Mouse (Mus musculus): ENCODE data around the gene Kmt2d.
"Not testable (repeated sequence)": the region's sequence is repeated elsewhere in the genome, so short reads cannot be mapped to it uniquely, and the experiment has no call there.

Gene Kmt2d

DNA sequence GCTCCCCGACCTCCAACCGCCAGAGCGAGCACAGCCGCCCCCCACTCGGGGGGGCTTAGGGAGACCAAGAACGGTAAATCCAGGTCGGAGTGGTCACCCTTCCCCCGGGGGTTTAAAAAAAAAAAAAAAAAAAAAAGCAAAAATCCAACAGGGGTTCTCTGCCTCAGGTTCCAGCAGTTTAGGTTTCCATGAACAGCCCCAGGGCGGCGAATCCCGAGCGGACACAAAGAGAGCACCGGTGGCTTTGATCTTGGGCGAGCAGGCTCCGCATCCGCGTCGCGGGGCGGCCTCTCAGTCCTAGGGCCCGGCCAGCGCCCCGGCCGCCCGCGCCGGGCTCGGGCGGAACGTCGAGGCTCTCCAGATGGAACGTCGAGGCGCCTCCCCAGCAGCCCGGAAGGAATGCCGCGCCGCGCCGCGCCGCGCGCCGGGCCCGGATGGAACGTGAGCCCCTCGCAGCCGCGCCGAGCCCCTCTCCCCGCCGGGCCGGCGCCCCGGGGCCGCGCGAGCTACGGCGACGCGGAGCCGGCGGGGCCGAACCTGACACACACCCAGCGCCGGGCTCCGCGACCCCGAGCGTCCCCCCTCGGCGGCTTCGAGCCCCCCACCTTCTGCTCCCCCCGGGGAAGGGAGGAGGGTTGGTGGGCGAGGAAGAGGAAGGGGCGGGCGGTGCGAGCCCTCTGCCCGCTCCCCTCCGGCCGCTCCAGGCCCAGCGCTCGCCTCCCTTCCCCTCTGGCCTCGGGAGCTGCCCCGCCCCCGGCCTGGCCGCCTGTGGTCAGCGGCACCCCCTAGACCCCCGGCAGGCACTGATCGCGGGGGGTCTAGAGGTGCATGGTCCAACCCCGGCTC is at the start of gene Kmt2d:
TSS of gene Kmt2d (minus strand) at position 135 of the 846 bp plus-strand sequence.
- DNase-seq (ENCODE audit: low read depth, low spot score): peak; percentile 41

GRCm38 (mm10) chr15:98918499-98918895 is 47.5 kb upstream of the Kmt2d start:
- not testable (repeated sequence) for DNase-seq (ENCODE audit: low read depth, low spot score)

DNA sequence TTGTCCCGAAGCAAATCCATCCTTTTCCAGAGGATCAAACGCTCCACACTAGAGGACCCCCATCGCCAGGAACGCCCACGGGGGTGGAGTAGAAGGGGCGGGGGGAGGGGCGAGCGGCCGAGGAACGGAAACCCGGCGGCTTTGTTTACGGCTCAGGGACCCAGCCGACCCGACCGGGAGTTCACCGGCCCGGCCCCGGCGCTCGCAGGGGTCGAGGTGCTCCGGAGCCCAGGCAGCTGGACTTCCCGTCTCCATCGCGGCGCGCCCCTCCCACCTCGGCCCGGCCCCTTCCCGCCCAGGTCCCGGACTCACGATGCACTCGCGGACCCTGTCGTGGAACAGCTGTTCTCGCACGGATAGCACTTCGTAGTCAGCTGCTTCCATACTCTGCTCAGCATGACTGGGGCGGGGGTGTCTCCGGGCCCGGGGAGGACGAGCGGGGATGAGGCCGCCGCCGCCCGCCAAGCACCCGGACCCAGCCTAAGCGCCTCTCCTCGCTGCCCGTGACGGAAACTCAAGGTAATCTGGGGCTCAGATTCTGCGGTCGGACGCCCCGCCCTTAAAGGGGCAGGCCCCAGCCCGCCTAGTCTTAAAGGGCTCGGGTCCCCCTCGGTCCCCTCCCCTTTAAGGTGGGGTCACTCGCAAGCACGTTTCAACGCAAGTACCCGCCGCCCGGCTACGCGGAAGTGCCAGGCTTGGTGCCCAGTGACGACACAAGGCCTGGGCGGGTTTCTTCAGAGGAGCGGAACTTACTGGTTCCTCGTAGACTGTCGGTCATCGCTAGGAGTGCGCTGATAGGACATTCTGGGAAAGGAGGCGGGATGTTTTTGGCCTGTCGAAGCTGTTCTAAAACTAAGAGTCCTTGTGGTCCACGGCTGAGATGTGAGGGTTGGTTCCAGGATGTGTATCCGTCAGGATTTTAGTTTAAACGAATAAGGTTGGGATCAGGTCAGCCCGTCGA is 46.8 kb upstream of the Kmt2d start, which contains the start of gene Lmbr1l:
TSS of gene Lmbr1l (minus strand) at position 694 of the 961 bp plus-strand sequence.
- peak; percentile 100 for DNase-seq (ENCODE audit: low read depth, low spot score)

DNA sequence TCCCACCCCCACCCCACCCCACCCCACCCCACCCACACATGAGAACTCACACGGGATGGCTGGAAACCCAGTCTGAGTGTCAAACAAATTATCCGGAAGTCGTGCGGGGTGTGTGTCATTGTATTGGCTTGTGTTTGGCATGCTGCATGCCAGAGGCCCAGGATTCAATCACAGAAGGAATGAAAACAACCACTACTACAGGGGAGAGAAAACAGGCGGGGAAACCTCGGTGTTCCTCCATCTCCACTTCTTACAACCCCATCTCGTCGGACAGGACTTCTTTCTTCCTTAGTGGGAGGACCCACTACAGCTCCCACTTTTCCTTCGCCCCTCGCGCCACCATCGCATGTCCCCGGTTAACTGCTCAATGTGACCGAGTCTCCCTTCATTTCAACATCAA is 46.1 kb upstream of the Kmt2d start:
- no peak for DNase-seq (ENCODE audit: low read depth, low spot score)

DNA sequence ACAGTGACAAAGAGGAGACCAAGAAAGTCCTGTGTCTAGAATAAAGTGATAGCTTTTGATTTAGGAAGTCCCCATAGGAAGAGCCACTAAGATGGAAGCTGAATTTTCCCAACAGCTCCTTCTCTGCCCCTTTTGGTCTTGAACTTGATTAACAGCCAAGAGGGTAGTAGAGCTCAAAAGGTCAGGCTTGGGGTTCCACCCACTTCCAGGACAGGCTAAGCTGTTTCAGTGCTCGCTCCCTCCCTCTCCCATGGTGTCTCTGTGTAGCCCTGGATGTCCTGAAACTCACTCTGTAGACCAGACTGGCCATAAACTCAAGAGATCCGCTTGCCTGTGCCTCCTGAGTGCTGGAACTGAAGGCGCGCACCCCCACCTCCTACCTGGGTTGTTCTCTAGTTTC is 45.0 kb upstream of the Kmt2d start:
- DNase-seq (ENCODE audit: low read depth, low spot score): no peak

DNA sequence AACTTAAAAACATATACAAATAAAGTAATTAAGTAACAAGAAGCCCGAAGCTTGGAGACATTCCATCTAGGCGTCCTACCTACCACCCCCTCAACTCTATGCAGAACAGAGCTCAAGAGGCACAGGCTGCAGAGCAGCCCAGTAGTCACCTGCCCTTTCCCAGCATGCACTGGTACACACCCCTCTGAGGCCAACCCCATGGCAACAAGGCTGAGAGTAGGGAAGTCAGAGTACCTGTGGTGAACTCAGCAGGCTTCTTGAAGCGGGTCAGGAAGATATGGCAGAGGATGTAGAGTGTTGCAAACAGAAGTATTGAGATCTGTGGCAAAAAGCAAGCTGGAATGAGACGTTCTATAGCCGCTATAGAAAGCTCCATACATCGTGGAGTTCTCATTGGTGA is 43.9 kb upstream of the Kmt2d start:
- no peak for DNase-seq (ENCODE audit: low read depth, low spot score)

DNA sequence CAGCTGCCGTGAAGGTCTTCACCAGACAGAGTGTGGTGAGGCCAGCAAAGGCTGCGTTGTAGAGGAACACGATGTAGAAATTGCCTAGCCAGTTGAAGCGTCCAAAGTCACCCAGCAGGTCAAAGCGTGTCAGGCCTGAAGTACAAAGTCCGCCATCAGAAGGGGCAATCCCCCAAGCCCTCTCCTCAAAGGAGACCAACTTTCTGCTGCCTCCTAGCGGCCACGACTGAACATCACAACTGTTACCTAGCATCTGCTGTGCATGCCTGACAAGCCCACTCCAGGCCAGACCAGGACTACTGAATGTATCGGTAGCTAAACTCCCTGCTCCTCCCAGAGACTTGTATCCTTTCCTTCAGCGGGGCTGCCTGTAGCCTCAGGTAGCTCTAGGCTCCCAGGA is 33.7 kb upstream of the Kmt2d start:
- peak; percentile 51 for DNase-seq (ENCODE audit: low read depth, low spot score)

DNA sequence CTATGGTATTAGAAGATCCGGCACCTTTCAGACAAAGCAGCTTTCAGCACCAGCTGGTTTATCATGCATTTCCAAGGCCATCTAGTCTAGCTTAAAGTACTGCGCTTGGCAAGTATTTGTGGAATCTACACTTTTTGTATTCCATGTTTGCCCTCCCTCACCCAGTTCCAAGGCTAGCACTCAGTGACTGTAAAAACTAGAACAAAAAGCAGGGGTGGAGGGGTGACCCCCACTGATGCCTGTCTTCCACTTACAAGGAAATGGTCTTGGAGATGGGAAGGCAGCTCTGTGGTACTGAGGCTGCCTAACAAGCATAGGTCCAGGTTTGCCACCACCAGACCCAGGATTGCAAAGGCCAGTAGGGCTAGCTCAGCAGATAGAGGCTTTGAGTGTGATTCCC is 31.6 kb upstream of the Kmt2d start:
- DNase-seq (ENCODE audit: low read depth, low spot score): no peak

DNA sequence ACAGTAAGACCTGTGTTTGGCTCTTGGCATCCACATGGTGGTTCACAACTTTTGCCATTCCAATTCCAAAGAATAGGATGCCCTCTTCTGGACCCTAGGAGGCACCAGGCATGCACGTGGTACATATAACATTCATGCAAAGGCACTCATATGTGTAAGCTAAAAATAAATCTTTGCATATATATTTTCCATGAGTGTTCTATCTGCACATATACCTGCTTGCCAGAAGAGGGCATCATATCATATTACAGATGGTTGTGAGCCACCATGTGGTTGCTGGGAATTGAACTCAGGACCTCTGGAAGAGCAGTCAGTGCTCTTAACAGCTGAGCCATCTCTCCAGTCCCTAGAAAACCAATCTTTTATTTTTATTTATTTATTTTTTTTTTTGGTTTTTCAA is 30.5 kb upstream of the Kmt2d start:
- no peak for DNase-seq (ENCODE audit: low read depth, low spot score)

GRCm38 (mm10) chr15:98897928-98898800 is 27.2 kb upstream of the Kmt2d start, which contains the start of gene Dhh:
TSS of gene Dhh (minus strand) at chr15:98898540.
- no peak for DNase-seq (ENCODE audit: low read depth, low spot score)

DNA sequence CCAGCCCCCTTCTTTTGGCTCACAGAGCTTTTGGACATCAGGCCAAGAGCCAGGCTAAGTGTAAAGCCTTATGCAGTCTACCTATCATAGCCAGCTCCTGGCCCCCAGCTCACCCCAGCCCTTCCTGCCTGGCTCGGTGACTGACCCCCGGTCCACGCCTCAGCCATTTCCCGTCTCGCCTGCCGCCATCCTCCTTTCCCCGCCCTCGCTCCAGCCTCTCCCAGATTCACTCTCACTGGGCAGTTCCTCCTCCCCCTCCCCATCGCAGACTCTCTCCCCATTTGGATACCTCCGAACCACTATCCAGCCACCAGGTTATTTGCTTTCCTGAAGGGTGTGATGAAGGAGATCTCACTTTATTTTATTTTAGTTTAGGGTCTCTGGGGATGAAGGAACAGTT is 26.5 kb upstream of the Kmt2d start:
- DNase-seq (ENCODE audit: low read depth, low spot score): no peak

- no peak for DNase-seq (ENCODE audit: low read depth, low spot score)
Measured at GRCm38 (mm10) chr15:98895635-98896589, 24.9 kb upstream of the Kmt2d start.

- DNase-seq (ENCODE audit: low read depth, low spot score): no peak
Measured at GRCm38 (mm10) chr15:98894746-98895634, 24.0 kb upstream of the Kmt2d start.

DNA sequence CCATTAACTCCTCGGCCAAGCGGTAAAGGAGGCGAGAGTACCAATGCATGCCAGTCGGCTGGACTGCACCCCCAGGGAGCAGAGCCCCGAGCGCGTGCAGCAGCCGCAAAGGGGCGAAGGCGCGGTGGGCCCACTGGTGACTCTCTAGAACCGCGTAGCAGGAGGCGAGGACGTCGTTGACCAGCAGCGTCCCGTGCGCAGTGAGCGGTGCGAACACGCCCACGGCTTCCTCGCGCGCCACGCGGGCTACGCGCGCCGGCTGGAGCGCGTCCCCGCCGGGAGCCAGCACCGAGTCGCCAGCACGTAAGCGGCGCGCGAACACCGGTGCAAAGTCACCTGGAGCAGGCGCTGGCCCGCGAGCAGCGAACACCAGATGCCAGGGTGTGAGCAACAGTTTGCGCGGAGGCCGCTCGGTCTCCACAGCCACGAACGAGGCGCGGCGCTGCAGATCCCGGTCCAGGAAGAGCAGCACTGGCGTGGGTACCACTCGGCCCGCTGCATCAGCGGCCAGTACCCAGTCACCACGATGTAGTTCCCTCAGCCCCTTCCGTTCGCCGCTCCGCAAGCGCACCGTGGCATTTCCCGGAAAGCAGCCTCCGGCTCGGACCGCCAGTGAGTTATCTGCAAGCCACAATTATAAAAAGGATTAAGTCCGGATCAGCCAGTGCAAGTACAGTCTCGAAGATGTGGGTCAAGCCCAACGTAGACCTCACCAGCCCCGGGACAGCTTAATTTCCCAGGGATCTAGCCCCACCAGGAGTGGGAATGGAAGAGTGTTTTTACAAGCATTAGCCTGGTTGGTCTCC is 23.1 kb upstream of the Kmt2d start, which contains the start of gene Rhebl1:
TSS of gene Rhebl1 (minus strand) at position 601 of the 806 bp plus-strand sequence.
- peak; percentile 68 for DNase-seq (ENCODE audit: low read depth, low spot score)

GRCm38 (mm10) chr15:98893036-98893435 is 22.0 kb upstream of the Kmt2d start:
- no peak for DNase-seq (ENCODE audit: low read depth, low spot score)

- peak; percentile 96 for DNase-seq (ENCODE audit: low read depth, low spot score)
Measured at GRCm38 (mm10) chr15:98891907-98892606, 21.1 kb upstream of the Kmt2d start.

DNA sequence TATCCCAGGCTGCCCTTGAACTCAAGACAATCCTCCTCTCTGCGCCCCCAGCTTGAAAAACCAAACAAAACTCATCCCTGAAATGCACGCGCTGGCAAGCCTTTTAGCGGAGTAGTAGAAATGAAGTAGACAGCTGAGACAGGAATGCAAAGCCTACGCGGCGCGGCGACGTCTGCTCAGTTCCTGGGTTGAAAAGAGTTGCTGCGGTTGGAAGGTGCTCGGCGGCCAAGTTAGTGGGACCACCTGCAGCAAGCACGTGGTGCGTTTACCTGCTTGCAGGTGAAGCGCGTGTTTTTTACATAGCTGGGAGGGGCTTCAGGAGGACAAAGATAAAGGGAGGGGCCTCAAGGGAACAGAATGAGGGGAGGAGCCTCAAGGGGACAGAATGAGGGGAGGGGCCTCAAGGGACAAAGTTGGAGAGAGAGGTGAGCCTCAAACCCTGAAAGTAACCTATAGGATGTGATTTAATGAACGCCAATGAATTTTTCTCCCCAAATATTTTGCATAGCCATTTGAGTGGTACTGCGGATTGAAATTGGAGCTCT is 20.3 kb upstream of the Kmt2d start:
- DNase-seq (ENCODE audit: low read depth, low spot score): peak; percentile 28

Measured in brain, adult 2 months (tissue).